Mouse (Mus musculus) skeletal muscle tissue, postnatal 0 days (tissue): ENCODE data around the gene Umod. TPM values are rescaled to one million over a fixed set of nuclear protein-coding genes. Genes with fewer than 3 reads are reported as not detected.

ENCODE experiments used
- polyA plus RNA-seq: library from polyadenylated mRNA; unstranded; fragments of >200 nt; fragmentation: Nextera tagmentation; extraction: Ambion mirVana; gene quantifications from 2 replicates; pipeline ENCODE4 v1.2.1, GENCODE M21; 2015

Umod gene
- not detected in 2 replicates for polyA plus RNA-seq

GRCm38 (mm10) chr7:119479256-119479655 lies at the start of gene Umod:
TSS of gene Umod (minus strand) at chr7:119479282.

GRCm38 (mm10) chr7:119523389-119523788 lies 44.3 kb upstream of the Umod start, which contains the start of gene Pdilt:
TSS of gene Pdilt (minus strand) at chr7:119523489.

DNA sequence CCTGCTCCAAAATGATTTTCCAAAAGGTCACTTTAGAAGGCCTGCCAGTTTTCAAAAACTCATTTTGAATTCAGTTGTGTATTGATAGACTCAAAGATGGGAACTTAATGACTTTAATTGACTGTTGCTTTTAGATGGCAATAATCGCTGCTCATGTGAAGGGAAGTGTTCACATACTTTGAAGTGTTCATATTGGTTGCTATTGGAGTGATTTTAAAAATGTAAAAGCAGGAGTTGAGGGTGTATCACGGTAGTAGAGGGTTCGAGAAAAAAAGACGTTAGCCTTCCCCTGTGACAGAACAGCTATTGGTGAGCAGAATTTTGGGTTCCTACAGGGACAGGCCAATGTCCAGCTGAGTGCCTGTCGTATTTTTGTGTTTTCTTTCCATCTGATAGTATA lies 40.1 kb upstream of the Umod start, which contains the start of gene Acsm5:
Acsm5 (plus strand) TSS at position 301 of the 400 bp plus-strand sequence.

DNA sequence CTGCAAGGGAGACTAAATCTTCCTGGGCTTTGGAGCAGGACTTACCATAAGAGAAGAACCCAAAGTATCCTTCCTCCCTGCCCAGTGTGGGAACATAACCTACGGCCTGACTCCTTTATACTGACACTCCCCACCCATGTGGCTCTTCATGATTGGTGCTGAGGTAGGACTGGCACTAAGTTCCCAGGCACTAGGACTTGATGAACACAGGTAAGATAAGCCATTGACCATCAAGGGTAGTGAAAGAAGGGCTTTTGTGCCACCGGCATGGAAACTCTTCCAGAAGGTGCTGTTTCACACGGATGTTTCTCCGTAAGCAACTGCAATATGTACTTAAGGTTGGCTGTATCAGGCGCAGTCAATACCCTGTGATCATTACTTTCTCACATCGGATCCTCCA lies 19.9 kb downstream of the Umod start, which contains the start of gene Gp2:
Gp2 (minus strand) TSS at position 101 of the 400 bp plus-strand sequence.

Other genes with a start within 250 kb of the Umod start
- not detected in 2 replicates for gene Gp2, start 20.0 kb downstream of the Umod start, polyA plus RNA-seq
- gene Acsm5, start 40.2 kb upstream of the Umod start, polyA plus RNA-seq = 0.09 and 0.49 TPM in 2 replicates
- gene Pdilt, start 44.2 kb upstream of the Umod start, polyA plus RNA-seq = not detected in 2 replicates
- gene Acsm2, start 75.1 kb upstream of the Umod start, polyA plus RNA-seq = not detected in 2 replicates
- not detected in 2 replicates for gene Acsm1, start 127.7 kb upstream of the Umod start, polyA plus RNA-seq
- gene Acsm4, start 210.7 kb upstream of the Umod start, polyA plus RNA-seq = 0.06 TPM in 1 of 2 replicates, not detected in the other
- gene Thumpd1, start 241.5 kb upstream of the Umod start, polyA plus RNA-seq = 28.6 and 30.5 TPM in 2 replicates